ENCODE assay signal across 30 mouse cellular contexts in the genomic region with DNA sequence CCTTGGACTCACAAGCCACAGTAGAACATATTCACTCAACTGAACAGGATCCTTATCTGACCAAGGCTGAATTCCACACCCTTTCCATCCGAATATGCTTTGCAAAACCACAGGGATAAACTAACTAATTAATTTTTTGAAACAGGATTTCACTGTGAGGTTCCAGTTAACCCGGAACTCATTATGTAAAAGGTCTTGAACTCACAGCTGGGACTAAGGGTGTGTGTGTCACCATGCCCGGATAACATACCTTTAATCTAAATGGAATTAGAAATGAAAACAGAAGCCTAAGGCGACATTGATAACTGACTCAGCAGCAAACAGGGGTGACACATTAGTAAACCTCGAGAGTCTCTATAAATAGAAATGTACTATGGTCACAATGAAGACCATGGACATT. TPM values are rescaled to one million over a fixed set of nuclear protein-coding genes. Genes with fewer than 3 reads are reported as not detected.
DNase-seq lines count a peak whose midpoint lies in the region; ATAC-seq and TF ChIP-seq lines count a peak whose summit lies in the region.
"Had no signal": no experiment of that assay in that cellular context is flagged by ENCODE, and none has a peak within 500 bp of the region (broad histone marks: within the 10 kb centered on the region; RNA-seq: fewer than 3 reads in every experiment).

No protein-coding gene starts in this region.

- no peak for TF ChIP-seq POLR2A in kidney, adult 2 months (IDR thresholded peaks at IDR 0.05; ENCODE audit: low read depth, low read length)
- TF ChIP-seq POLR2A in embryonic fibroblast, embryonic 13.5 days (IDR thresholded peaks at IDR 0.05; ENCODE audit: low read depth, low read length): no peak

- 23% methylated on average over 5 of the region's 5 CpGs for WGBS in kidney, adult 2 months
- 51% methylated on average over 5 of the region's 5 CpGs for WGBS in stomach, postnatal 0 days

- no peaks in the 10 kb centered on the region for H3K27me3 ChIP-seq in kidney, adult 2 months (replicated peaks; ENCODE audit: control insufficient read depth, insufficient read depth, low read length)
- H3K27me3 ChIP-seq in stomach, postnatal 0 days (ENCODE audit: control insufficient read depth, insufficient read depth, low read length): no peaks in the 10 kb centered on the region

- H3K36me3 ChIP-seq in kidney, adult 2 months (ENCODE audit: control insufficient read depth, insufficient read depth, low read length): no peaks in the 10 kb centered on the region
- H3K36me3 ChIP-seq in stomach, postnatal 0 days (ENCODE audit: control insufficient read depth, insufficient read depth, low read length): no peaks in the 10 kb centered on the region
- H3K36me3 ChIP-seq: embryonic facial prominence, embryonic 12.5 days; forebrain, embryonic 10.5 days; forebrain, embryonic 15.5 days; heart, embryonic 13.5 days; limb, embryonic 13.5 days; liver, embryonic 12.5 days; midbrain, embryonic 15.5 days had no signal

- peak; percentile 72 for ATAC-seq in stomach, postnatal 0 days (ENCODE audit: low FRiP score, low TSS enrichment)
- ATAC-seq: forebrain, embryonic 15.5 days; inflammation-experienced regulatory T-cells, adult 6 months; liver, embryonic 12.5 days; lung, postnatal 0 days; midbrain, embryonic 15.5 days had no signal

- H3K4me3 ChIP-seq in kidney, adult 2 months (ENCODE audit: insufficient read depth, low read depth, low read length): no peak overlapping the region
- H3K4me3 ChIP-seq in embryonic fibroblast, embryonic 13.5 days (ENCODE audit: insufficient read depth, low read length): no peak overlapping the region
- no peak overlapping the region for H3K4me3 ChIP-seq in stomach, postnatal 0 days (ENCODE audit: low read depth, low read length)
- H3K4me3 ChIP-seq: embryonic facial prominence, embryonic 12.5 days; forebrain, embryonic 10.5 days; forebrain, embryonic 15.5 days; gastrocnemius, adult 2 months; heart, adult 2 months; heart, embryonic 13.5 days; limb, embryonic 13.5 days; liver, embryonic 12.5 days; midbrain, embryonic 15.5 days had no signal

- H3K4me1 ChIP-seq in kidney, adult 2 months (ENCODE audit: control insufficient read depth, insufficient read depth, low read length): peaks cover 31% of the 10 kb centered on the region
- peaks cover 8% of the 10 kb centered on the region; the same call in 1 of the 2 replicates for H3K4me1 ChIP-seq in embryonic fibroblast, embryonic 13.5 days (ENCODE audit: control insufficient read depth, insufficient read depth, low read length)
- H3K4me1 ChIP-seq in stomach, postnatal 0 days (replicated peaks; ENCODE audit: control insufficient read depth, insufficient read depth): no peaks in the 10 kb centered on the region; the same call in 1 of the 2 replicates
- H3K4me1 ChIP-seq: embryonic facial prominence, embryonic 12.5 days had no signal

- peak overlapping the region; percentile 33; the same call in 1 of the 2 replicates for H3K27ac ChIP-seq in kidney, adult 2 months (ENCODE audit: insufficient read depth, low read depth, low read length)
- peak overlapping the region; percentile 54; the same call in 1 of the 2 replicates for H3K27ac ChIP-seq in embryonic fibroblast, embryonic 13.5 days (ENCODE audit: insufficient read depth, low read length)
- H3K27ac ChIP-seq in stomach, postnatal 0 days (replicated peaks): no peak overlapping the region
- H3K27ac ChIP-seq: embryonic facial prominence, embryonic 12.5 days; forebrain, embryonic 10.5 days; forebrain, embryonic 15.5 days; gastrocnemius, adult 2 months; heart, adult 2 months; heart, embryonic 13.5 days; hindbrain, embryonic 14.5 days; limb, embryonic 13.5 days; liver, embryonic 12.5 days; macrophage; midbrain, embryonic 15.5 days had no signal

- no peak overlapping the region for H3K4me2 ChIP-seq in stomach, postnatal 0 days (replicated peaks; ENCODE audit: low read depth)
- H3K4me2 ChIP-seq: embryonic facial prominence, embryonic 12.5 days; forebrain, embryonic 15.5 days; heart, embryonic 13.5 days; hindbrain, embryonic 14.5 days; limb, embryonic 13.5 days; liver, embryonic 12.5 days; midbrain, embryonic 15.5 days had no signal

- no peaks in the 10 kb centered on the region for H3K9me3 ChIP-seq in stomach, postnatal 0 days (ENCODE audit: control insufficient read depth, low read length)
- H3K9me3 ChIP-seq: embryonic facial prominence, embryonic 12.5 days; forebrain, embryonic 10.5 days; forebrain, embryonic 15.5 days; heart, embryonic 13.5 days; limb, embryonic 13.5 days; liver, embryonic 12.5 days; midbrain, embryonic 15.5 days had no signal

- DNase-seq in kidney, adult 2 months: no peak
- DNase-seq in kidney, adult 18-20 months: no peak
- DNase-seq in 3T3-L1 (ENCODE audit: low read depth, low spot score): peak; percentile 42
- DNase-seq in stomach, postnatal 0 days (ENCODE audit: low spot score): peak; percentile 27
- no peak for DNase-seq in spleen, adult 18-20 months
- no peak for DNase-seq in urinary bladder, postnatal 14 days (ENCODE audit: low spot score)
- DNase-seq: adrenal gland, adult 8-10 months; B cell, adult 2 months; cerebellum, adult 9-10 months; cerebellum, postnatal 36 days; gastrocnemius, adult 2 months; gastrocnemius, postnatal 36 days; heart, adult 2 months; heart, postnatal 10 days; kidney, adult 9 months; kidney, postnatal 25 days; lung, adult 18-20 months; thymus, postnatal 14 days had no signal

- no peak for TF ChIP-seq CTCF in kidney, adult 2 months (conservative IDR thresholded peaks at IDR 0.05; ENCODE audit: insufficient read depth, insufficient read length, low read depth, low read length)
- TF ChIP-seq CTCF in embryonic fibroblast, embryonic 13.5 days (IDR thresholded peaks at IDR 0.05; ENCODE audit: borderline replicate concordance, insufficient read depth, low read length): no peak
- TF ChIP-seq CTCF in stomach, postnatal 0 days (IDR thresholded peaks at IDR 0.05; ENCODE audit: low read depth): no peak

- H3K9ac ChIP-seq in stomach, postnatal 0 days (ENCODE audit: low read length): no peak overlapping the region
- H3K9ac ChIP-seq: embryonic facial prominence, embryonic 12.5 days; forebrain, embryonic 15.5 days; heart, embryonic 13.5 days; hindbrain, embryonic 14.5 days; limb, embryonic 13.5 days; liver, embryonic 12.5 days; midbrain, embryonic 15.5 days had no signal

- no peak for TF ChIP-seq EP300 in stomach, postnatal 0 days (optimal IDR thresholded peaks at IDR 0.05)

RNA-seq across cellular contexts. Expression of gene Sgms2, which starts 5.8 kb away (rescaled TPM):
- polyA plus RNA-seq in kidney, adult 2 months (2012; rRNA removed): 27.2 and 28.5 TPM in 2 replicates
- polyA plus RNA-seq in embryonic fibroblast, embryonic 13.5 days (2011; ENCODE audit: insufficient read length, low read depth, missing spikeins): 11.9 and 19.4 TPM in 2 replicates
- polyA plus RNA-seq in stomach, postnatal 0 days (2015; fragmentation: Nextera tagmentation; extraction: Ambion mirVana): 9.1 and 10.8 TPM in 2 replicates

Comparison
In these comparisons a context has a peak if more than half of its experiments do, and no peak if none do; other contexts are left out.
1. DNase-seq: peak in 3T3-L1 (single experiment) and stomach, postnatal 0 days (single experiment); none in kidney, adult 2 months (single experiment), kidney, adult 18-20 months (single experiment), spleen, adult 18-20 months (0 of 2) and urinary bladder, postnatal 14 days (single experiment).